Mouse (Mus musculus): ENCODE results near the gene Plekhh3. TPM values are rescaled to one million over a fixed set of nuclear protein-coding genes. Genes with fewer than 3 reads are reported as not detected.

Gene Plekhh3
- polyA plus RNA-seq, 1 experiment from 2014 or later, result 2.8 TPM

- ATAC-seq, result no peak
- no peaks in the 10 kb centered on the region for H3K9me3 ChIP-seq (replicated peaks)
- no peak overlapping the region for H3K4me2 ChIP-seq
- H3K27me3 ChIP-seq (replicated peaks), result peaks cover 49% of the 10 kb centered on the region
- no peak overlapping the region for H3K9ac ChIP-seq
- peaks cover 27% of the 10 kb centered on the region for H3K4me1 ChIP-seq
- H3K4me3 ChIP-seq, result no peak overlapping the region
- H3K27ac ChIP-seq, result no peak overlapping the region
- WGBS (ENCODE audit: insufficient replicate concordance), result 80% methylated on average over 12 of the region's 12 CpGs
- H3K36me3 ChIP-seq, result no peaks in the 10 kb centered on the region
Measured at GRCm38 (mm10) chr11:101184984-101185383, 13.8 kb upstream of the Plekhh3 start.

- no peaks in the 10 kb centered on the region for H3K9me3 ChIP-seq (replicated peaks)
- H3K27me3 ChIP-seq (replicated peaks), result peaks cover 68% of the 10 kb centered on the region
- no peak overlapping the region for H3K27ac ChIP-seq
- no peak overlapping the region for H3K9ac ChIP-seq
- H3K4me2 ChIP-seq, result no peak overlapping the region
- 70% methylated on average over 14 of the region's 14 CpGs for whole genome bisulfite sequencing (ENCODE audit: insufficient replicate concordance)
- ATAC-seq, result no peak
- H3K36me3 ChIP-seq, result no peaks in the 10 kb centered on the region
- peaks cover 7% of the 10 kb centered on the region; the same call in 1 of the 2 replicates for H3K4me1 ChIP-seq
- H3K4me3 ChIP-seq, result no peak overlapping the region
Measured at GRCm38 (mm10) chr11:101182771-101183517, 11.8 kb upstream of the Plekhh3 start.

- Histone ChIP-seq H3K27me3 (replicated peaks) (peaks cover 78% of the 10 kb centered on the region), H3K4me3 (no peak overlapping the region), H3K9ac (no peak overlapping the region), H3K27ac (no peak overlapping the region), H3K4me1 (peaks cover 7% of the 10 kb centered on the region; the same call in 1 of the 2 replicates), H3K9me3 (replicated peaks) (no peaks in the 10 kb centered on the region), H3K36me3 (no peaks in the 10 kb centered on the region), H3K4me2 (no peak overlapping the region)
- 77% methylated on average over 11 of the region's 11 CpGs for WGBS (ENCODE audit: insufficient replicate concordance)
- no peak for ATAC-seq
Measured at GRCm38 (mm10) chr11:101181961-101182360, 10.8 kb upstream of the Plekhh3 start.

GRCm38 (mm10) chr11:101180846-101181740, 9.9 kb upstream of the Plekhh3 start:
- no peaks in the 10 kb centered on the region for H3K36me3 ChIP-seq
- H3K4me3 ChIP-seq, result no peak overlapping the region
- no peak overlapping the region for H3K27ac ChIP-seq
- no peak overlapping the region for H3K4me2 ChIP-seq
- H3K9ac ChIP-seq, result no peak overlapping the region
- 36% methylated on average over 10 of the region's 10 CpGs for WGBS (ENCODE audit: insufficient replicate concordance)
- peaks cover 15% of the 10 kb centered on the region; the same call in 1 of the 2 replicates for H3K4me1 ChIP-seq
- H3K9me3 ChIP-seq (replicated peaks), result no peaks in the 10 kb centered on the region
- no peak for ATAC-seq
- peaks cover 87% of the 10 kb centered on the region for H3K27me3 ChIP-seq (replicated peaks)

GRCm38 (mm10) chr11:101180261-101180660, 9.1 kb upstream of the Plekhh3 start:
- H3K9ac ChIP-seq, result no peak overlapping the region
- 66% methylated on average over 17 of the region's 17 CpGs for WGBS (ENCODE audit: insufficient replicate concordance)
- no peaks in the 10 kb centered on the region for H3K9me3 ChIP-seq (replicated peaks)
- H3K27me3 ChIP-seq (replicated peaks), result peaks cover 95% of the 10 kb centered on the region
- H3K4me1 ChIP-seq, result peaks cover 21% of the 10 kb centered on the region
- H3K4me2 ChIP-seq, result no peak overlapping the region
- ATAC-seq, result no peak
- no peak overlapping the region for H3K4me3 ChIP-seq
- H3K36me3 ChIP-seq, result no peaks in the 10 kb centered on the region
- H3K27ac ChIP-seq, result no peak overlapping the region

- no peak overlapping the region for H3K4me3 ChIP-seq
- no peaks in the 10 kb centered on the region for H3K9me3 ChIP-seq (replicated peaks)
- WGBS (ENCODE audit: insufficient replicate concordance), result 75% methylated on average over 15 of the region's 15 CpGs
- no peak overlapping the region for H3K4me2 ChIP-seq
- no peak overlapping the region for H3K9ac ChIP-seq
- no peak for ATAC-seq
- H3K36me3 ChIP-seq, result no peaks in the 10 kb centered on the region
- H3K27me3 ChIP-seq (replicated peaks), result peaks cover 96% of the 10 kb centered on the region
- H3K27ac ChIP-seq, result no peak overlapping the region
- H3K4me1 ChIP-seq, result peaks cover 30% of the 10 kb centered on the region
Measured at GRCm38 (mm10) chr11:101179306-101179705, 8.2 kb upstream of the Plekhh3 start.

GRCm38 (mm10) chr11:101178061-101179058, 7.2 kb upstream of the Plekhh3 start:
- Histone ChIP-seq H3K27ac (no peak overlapping the region), H3K4me2 (no peak overlapping the region), H3K27me3 (replicated peaks) (peaks cover 96% of the 10 kb centered on the region), H3K9ac (no peak overlapping the region), H3K36me3 (no peaks in the 10 kb centered on the region), H3K9me3 (replicated peaks) (no peaks in the 10 kb centered on the region), H3K4me3 (no peak overlapping the region), H3K4me1 (peaks cover 39% of the 10 kb centered on the region)
- WGBS (ENCODE audit: insufficient replicate concordance), result 55% methylated on average over 36 of the region's 36 CpGs
- no peak for ATAC-seq

- Histone ChIP-seq H3K27me3 (replicated peaks) (peaks cover 96% of the 10 kb centered on the region), H3K9me3 (replicated peaks) (no peaks in the 10 kb centered on the region), H3K4me3 (no peak overlapping the region), H3K27ac (no peak overlapping the region), H3K4me1 (peaks cover 49% of the 10 kb centered on the region), H3K9ac (no peak overlapping the region), H3K36me3 (no peaks in the 10 kb centered on the region), H3K4me2 (no peak overlapping the region)
- 0 out of 2 replicates have a peak, but pooled peaks have one; percentile 23 for ATAC-seq
- WGBS (ENCODE audit: insufficient replicate concordance), result 35% methylated on average over 22 of the region's 22 CpGs
Measured at GRCm38 (mm10) chr11:101176933-101177773, 6.0 kb upstream of the Plekhh3 start.

- H3K4me3 ChIP-seq, result peak overlapping the region; percentile 17
- H3K4me2 ChIP-seq, result peak overlapping the region; percentile 49
- no peak overlapping the region for H3K9ac ChIP-seq
Measured at GRCm38 (mm10) chr11:101176117-101176691, 5.1 kb upstream of the Plekhh3 start.

GRCm38 (mm10) chr11:101175636-101176116, 4.5 kb upstream of the Plekhh3 start:
- H3K9ac ChIP-seq, result no peak overlapping the region
- 10% methylated on average over 11 of the region's 11 CpGs for WGBS (ENCODE audit: insufficient replicate concordance)
- no peaks in the 10 kb centered on the region for H3K36me3 ChIP-seq

More at GRCm38 (mm10) chr11:101176117-101176691, 5.1 kb upstream of the Plekhh3 start:
- H3K9me3 ChIP-seq (replicated peaks), result no peaks in the 10 kb centered on the region
- no peaks in the 10 kb centered on the region for H3K36me3 ChIP-seq
- 4% methylated on average over 25 of the region's 25 CpGs for WGBS (ENCODE audit: insufficient replicate concordance)
- H3K27me3 ChIP-seq (replicated peaks), result peaks cover 96% of the 10 kb centered on the region
- no peak for ATAC-seq
- H3K27ac ChIP-seq, result no peak overlapping the region
- H3K4me1 ChIP-seq, result peaks cover 58% of the 10 kb centered on the region

More at GRCm38 (mm10) chr11:101175636-101176116, 4.5 kb upstream of the Plekhh3 start:
- Histone ChIP-seq H3K27ac (no peak overlapping the region), H3K4me3 (peak overlapping the region; percentile 17), H3K4me2 (peak overlapping the region; percentile 49), H3K27me3 (replicated peaks) (peaks cover 99% of the 10 kb centered on the region), H3K9me3 (replicated peaks) (no peaks in the 10 kb centered on the region), H3K4me1 (peaks cover 63% of the 10 kb centered on the region)
- no peak for ATAC-seq
